Mouse (Mus musculus): ENCODE results near the gene Ctse.

- TF ChIP-seq POLR2A (IDR thresholded peaks at IDR 0.05; ENCODE audit: insufficient read depth, low read length) (no peak), EP300 (IDR thresholded peaks at IDR 0.05; ENCODE audit: insufficient read depth, low read depth, low read length) (no peak)
Measured at GRCm38 (mm10) chr1:131708338-131708737, 70.2 kb downstream of the Ctse start.

Data from ES-Bruce4 (cell line).